Mouse (Mus musculus) heart, adult 2 months (tissue): ENCODE data around the gene Dkk1.

Experiments
- CTCF ChIP-seq: fragments of 200-600 bp; IDR thresholded peaks from 2 replicates; pipeline ENCODE4 v1.8.1; 2022; ENCODE audit warnings: antibody characterized with exemption, mild to moderate bottlenecking, moderate library complexity
- POLR2A ChIP-seq: fragments of 200-500 bp; IDR thresholded peaks from 2 replicates; pipeline ENCODE4 v1.6.1; 2011; ENCODE audit warnings: mild to moderate bottlenecking, low read depth, low read length, control low read depth; ENCODE audit not compliant: insufficient read depth

DNA sequence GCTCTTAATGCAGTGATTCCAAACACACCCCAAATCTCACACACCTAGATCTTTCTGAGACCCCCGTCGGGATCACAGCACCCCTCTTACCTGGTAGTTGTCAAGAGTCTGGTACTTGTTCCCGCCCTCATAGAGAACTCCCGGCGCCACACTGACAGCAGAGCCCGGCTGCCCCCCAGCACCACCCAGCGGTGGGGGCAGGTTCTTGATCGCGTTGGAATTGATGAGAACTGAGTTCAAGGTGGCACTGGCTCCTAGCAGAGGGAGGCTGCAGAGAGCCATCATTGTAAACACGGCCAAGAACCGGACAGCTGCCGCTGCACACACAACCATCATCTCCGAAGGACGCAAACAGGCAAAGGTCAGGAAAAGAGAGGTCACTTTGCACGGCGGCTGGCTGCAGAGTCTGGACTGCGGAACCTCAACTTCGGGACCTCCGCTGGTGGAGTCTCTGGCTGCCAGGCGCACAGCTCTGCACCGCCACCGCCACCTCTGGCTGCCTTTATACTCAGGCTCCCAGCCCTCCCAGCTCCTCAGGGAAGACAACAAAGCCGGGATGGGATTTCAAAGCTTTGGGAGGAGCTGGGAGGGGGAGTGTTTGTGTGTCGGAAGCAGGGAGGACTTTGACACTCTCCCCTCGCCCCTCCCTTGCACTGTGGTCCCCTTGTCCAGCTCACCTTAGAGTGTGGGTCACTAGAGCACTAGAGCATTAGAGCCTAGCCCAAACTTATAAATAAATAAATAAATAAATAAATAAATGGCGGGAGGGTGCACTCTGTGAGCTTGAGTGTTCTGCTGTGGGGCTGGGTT, at the start of gene Dkk1:
- TF ChIP-seq POLR2A (no peak), CTCF (no peak)
